Mouse (Mus musculus) spleen, postnatal 10 days (tissue): Measurements from ENCODE around the gene Tssc4.

Source experiments
- DNase-seq, 2 experiments: peaks; one replicate each; pipeline ENCODE4 v3.0.0; 2021 to 2022; ENCODE audit warnings: low spot score in 2 of 2

The Tssc4 gene

GRCm38 (mm10) chr7:143109696-143110095 is 40.6 kb downstream of the Tssc4 start:
- no peak for DNase-seq

DNA sequence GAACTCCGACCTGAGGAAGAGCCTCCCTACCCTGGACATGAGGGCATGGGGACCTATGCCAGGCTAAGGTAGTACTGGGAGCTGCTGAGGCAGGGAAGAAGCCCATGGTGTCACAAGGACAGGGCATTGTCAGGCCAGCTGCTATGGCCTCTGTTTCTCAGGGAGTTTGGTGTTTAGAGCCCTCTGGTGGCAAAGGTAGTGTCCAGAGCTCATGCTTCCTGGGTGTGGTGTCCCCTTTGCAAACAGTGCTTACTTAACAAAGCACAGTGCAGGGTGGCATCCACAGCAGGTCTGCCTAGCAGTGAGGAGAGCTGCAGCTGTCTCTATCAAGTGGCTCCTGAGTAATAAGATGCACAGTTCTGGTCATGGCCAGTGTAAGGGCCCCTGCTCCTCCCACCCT is 41.8 kb downstream of the Tssc4 start:
- DNase-seq, result no peak

DNA sequence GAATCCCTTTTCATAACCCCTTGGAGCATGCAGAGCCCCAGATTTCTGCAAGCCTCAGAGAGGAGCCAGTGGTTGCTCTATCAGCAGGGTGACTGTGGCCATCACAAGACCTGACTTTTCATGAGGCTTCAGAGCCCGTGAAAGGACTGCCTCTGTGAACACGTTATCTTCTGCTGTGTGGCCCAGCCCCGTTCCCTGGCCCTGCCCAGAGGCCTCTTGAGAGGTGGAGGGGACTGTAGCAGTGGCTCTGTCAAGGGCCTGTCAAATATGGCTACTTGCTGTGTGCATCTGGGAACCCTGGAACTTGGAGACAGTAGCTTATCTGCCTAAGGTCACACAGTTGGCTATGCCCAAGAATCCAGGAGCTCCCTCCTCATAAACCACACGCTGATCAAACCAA is 42.7 kb downstream of the Tssc4 start:
- no peak for DNase-seq

- DNase-seq, result no peak
These were observed 43.3 kb downstream of the Tssc4 start for GRCm38 (mm10) chr7:143112395-143112794.

DNA sequence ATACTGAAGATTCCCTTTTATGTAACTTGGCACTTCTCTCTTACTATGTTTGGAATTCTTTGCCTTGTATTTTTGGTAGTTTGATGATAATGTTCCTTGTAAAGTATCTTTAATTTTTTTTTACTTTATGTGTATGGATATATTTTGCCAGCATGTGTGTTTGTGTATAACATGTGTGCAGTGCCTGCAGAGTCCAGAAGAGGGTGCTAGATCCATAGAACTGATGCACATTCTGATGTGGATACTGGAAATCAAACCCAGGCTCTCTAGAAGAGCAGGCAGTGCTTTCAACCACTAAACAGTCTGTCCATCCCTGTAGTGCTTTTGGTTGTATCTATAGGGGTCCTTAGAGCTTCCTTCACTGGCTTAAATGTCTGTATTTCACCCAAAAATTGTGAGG is 45.7 kb downstream of the Tssc4 start:
- no peak for DNase-seq

- DNase-seq, result no peak
These were observed 47.5 kb downstream of the Tssc4 start for GRCm38 (mm10) chr7:143116521-143116920.

GRCm38 (mm10) chr7:143119407-143119806 is 50.4 kb downstream of the Tssc4 start:
- no peak for DNase-seq

DNA sequence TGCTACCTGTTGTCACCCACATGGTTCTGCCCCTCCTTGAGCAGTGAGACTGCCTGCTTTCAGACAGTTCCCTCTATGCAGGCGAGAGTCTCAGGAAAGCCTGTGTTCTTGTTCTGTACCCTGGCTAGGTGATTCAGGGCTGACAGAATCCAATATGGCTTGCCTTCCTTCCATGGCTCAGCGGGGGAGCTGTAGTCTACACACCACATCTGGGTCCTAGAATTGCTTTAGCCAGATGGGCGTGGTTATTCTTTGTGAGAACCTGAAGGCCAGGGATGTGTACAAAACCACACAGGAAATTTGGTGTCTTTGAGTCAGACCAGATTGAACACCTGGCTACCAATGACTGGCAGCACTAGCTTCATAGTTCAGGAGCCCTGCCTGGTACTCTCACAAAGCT is 50.8 kb downstream of the Tssc4 start:
- no peak for DNase-seq
